Mouse (Mus musculus) neural tube, embryonic 12.5 days (tissue): ENCODE measurements around the gene Pcdh7. TPM values are rescaled to one million over a fixed set of nuclear protein-coding genes. Genes with fewer than 3 reads are reported as not detected.
A peak's percentile ranks its signal among the peaks of the same experiment; 100 is the strongest.

Source experiments
- ATAC-seq: fragments of 200-750 bp; cut with Nextera tagmentation; 2 replicates; pipeline ENCODE4 v1.8.0; 2017; ENCODE audit warnings: low read depth, mild to moderate bottlenecking, moderate TSS enrichment, moderate library complexity; ENCODE audit not compliant: low FRiP score
- H3K27ac ChIP-seq: fragments of 300-500 bp; sonication (generic); 2 replicates; pipeline ENCODE4 v1.5.1; 2016
- H3K27me3 ChIP-seq: fragments of 300-500 bp; sonication (generic); replicated peaks from 2 replicates; pipeline ENCODE4 v1.6.1; 2016; ENCODE audit warnings: mild to moderate bottlenecking
- H3K36me3 ChIP-seq: fragments of 300-500 bp; sonication (generic); 2 replicates; pipeline ENCODE4 v1.6.1; 2016; ENCODE audit warnings: mild to moderate bottlenecking
- H3K4me1 ChIP-seq: fragments of 300-500 bp; sonication (generic); 2 replicates; pipeline ENCODE4 v1.6.1; 2016
- H3K4me2 ChIP-seq: fragments of 300-500 bp; sonication (generic); replicated peaks from 2 replicates; pipeline ENCODE4 v1.6.1; 2016; ENCODE audit warnings: mild to moderate bottlenecking
- H3K4me3 ChIP-seq: fragments of 300-500 bp; sonication (generic); 2 replicates; pipeline ENCODE4 v1.5.1; 2016
- H3K9ac ChIP-seq: fragments of 300-500 bp; sonication (generic); 2 replicates; pipeline ENCODE4 v1.6.1; 2016; ENCODE audit warnings: mild to moderate bottlenecking
- H3K9me3 ChIP-seq: fragments of 300-500 bp; sonication (generic); 2 replicates; pipeline ENCODE4 v1.6.1; 2016; ENCODE audit warnings: mild to moderate bottlenecking
- WGBS: fragments of 180-500 bp; shearing (Covaris S2); methylation state at CpG from one replicate; pipeline ENCODE4 v1.1.7; 2016; 5-methylcytosine and 5-hydroxymethylcytosine counted together
- polyA plus RNA-seq: library from polyadenylated mRNA; unstranded; fragments of >200 nt; fragmentation: Nextera tagmentation; extraction: Ambion mirVana; gene quantifications from 2 replicates; pipeline ENCODE4 v1.2.1, GENCODE M21; 2016

The Pcdh7 gene
- polyA plus RNA-seq, 1 experiment from 2014 or later: 16.0 TPM

- H3K27me3 ChIP-seq: peaks cover 24% of the 10 kb centered on the region; the same call in 1 of the 2 replicates
- 1% methylated on average over 59 of the region's 59 CpGs for WGBS
- no peaks in the 10 kb centered on the region for H3K9me3 ChIP-seq
- ATAC-seq: no peak
- H3K27ac ChIP-seq: no peak overlapping the region
- H3K9ac ChIP-seq: peak overlapping the region; percentile 71
- H3K36me3 ChIP-seq: no peaks in the 10 kb centered on the region
- H3K4me2 ChIP-seq: peak overlapping the region; percentile 87
- peaks cover 19% of the 10 kb centered on the region; the same call in 1 of the 2 replicates for H3K4me1 ChIP-seq
- peak overlapping the region; percentile 63 for H3K4me3 ChIP-seq
Observed at GRCm38 (mm10) chr5:57719594-57720185, 1.9 kb downstream of the Pcdh7 start.

- ATAC-seq: no peak
- Histone ChIP-seq H3K27me3 (peaks cover 24% of the 10 kb centered on the region; the same call in 1 of the 2 replicates), H3K4me1 (peaks cover 19% of the 10 kb centered on the region; the same call in 1 of the 2 replicates), H3K9ac (peak overlapping the region; percentile 71), H3K36me3 (no peaks in the 10 kb centered on the region), H3K4me2 (peak overlapping the region; percentile 87), H3K4me3 (peak overlapping the region; percentile 63), H3K9me3 (no peaks in the 10 kb centered on the region), H3K27ac (no peak overlapping the region)
- 6% methylated on average over 34 of the region's 34 CpGs for WGBS
Observed at GRCm38 (mm10) chr5:57720206-57720880, 2.6 kb downstream of the Pcdh7 start.

GRCm38 (mm10) chr5:57721148-57721712, 3.5 kb downstream of the Pcdh7 start:
- no peak for ATAC-seq
- Histone ChIP-seq H3K27ac (no peak overlapping the region), H3K9ac (no peak overlapping the region), H3K27me3 (peaks cover 24% of the 10 kb centered on the region; the same call in 1 of the 2 replicates), H3K4me3 (peak overlapping the region; percentile 63), H3K9me3 (no peaks in the 10 kb centered on the region), H3K4me2 (peak overlapping the region; percentile 87), H3K36me3 (no peaks in the 10 kb centered on the region), H3K4me1 (peaks cover 19% of the 10 kb centered on the region; the same call in 1 of the 2 replicates)
- 44% methylated on average over 8 of the region's 8 CpGs for WGBS

GRCm38 (mm10) chr5:57721927-57722326, 4.2 kb downstream of the Pcdh7 start:
- Histone ChIP-seq H3K4me1 (peaks cover 19% of the 10 kb centered on the region; the same call in 1 of the 2 replicates), H3K36me3 (no peaks in the 10 kb centered on the region), H3K4me2 (peak overlapping the region; percentile 87), H3K4me3 (peak overlapping the region; percentile 24), H3K27me3 (peaks cover 24% of the 10 kb centered on the region; the same call in 1 of the 2 replicates), H3K9me3 (no peaks in the 10 kb centered on the region), H3K9ac (no peak overlapping the region), H3K27ac (no peak overlapping the region)
- ATAC-seq: no peak
- WGBS: 47% methylated on average over 6 of the region's 6 CpGs

GRCm38 (mm10) chr5:57733451-57733850, 15.7 kb downstream of the Pcdh7 start:
- WGBS: 4% methylated on average over 1 of the region's 1 CpGs
- Histone ChIP-seq H3K36me3 (no peaks in the 10 kb centered on the region), H3K27me3 (no peaks in the 10 kb centered on the region), H3K4me2 (no peak overlapping the region), H3K4me1 (no peaks in the 10 kb centered on the region), H3K4me3 (no peak overlapping the region), H3K9me3 (no peaks in the 10 kb centered on the region), H3K27ac (no peak overlapping the region), H3K9ac (no peak overlapping the region)
- ATAC-seq: no peak

- ATAC-seq: no peak
- Histone ChIP-seq H3K9me3 (no peaks in the 10 kb centered on the region), H3K27ac (no peak overlapping the region), H3K9ac (no peak overlapping the region), H3K36me3 (no peaks in the 10 kb centered on the region), H3K4me2 (no peak overlapping the region), H3K27me3 (no peaks in the 10 kb centered on the region), H3K4me1 (no peaks in the 10 kb centered on the region), H3K4me3 (no peak overlapping the region)
- 82% methylated on average over 6 of the region's 6 CpGs for WGBS
Observed at GRCm38 (mm10) chr5:57735723-57736122, 18.0 kb downstream of the Pcdh7 start.

- H3K27ac ChIP-seq: no peak overlapping the region
- H3K4me1 ChIP-seq: no peaks in the 10 kb centered on the region
- H3K27me3 ChIP-seq: no peaks in the 10 kb centered on the region
- no peak overlapping the region for H3K4me3 ChIP-seq
- no peak overlapping the region for H3K4me2 ChIP-seq
- 35% methylated on average over 6 of the region's 6 CpGs for WGBS
- H3K9me3 ChIP-seq: no peaks in the 10 kb centered on the region
- H3K9ac ChIP-seq: no peak overlapping the region
- no peak for ATAC-seq
- H3K36me3 ChIP-seq: no peaks in the 10 kb centered on the region
Observed at GRCm38 (mm10) chr5:57742924-57743323, 25.2 kb downstream of the Pcdh7 start.

GRCm38 (mm10) chr5:57743956-57744661, 26.3 kb downstream of the Pcdh7 start:
- H3K27ac ChIP-seq: no peak overlapping the region
- no peaks in the 10 kb centered on the region for H3K36me3 ChIP-seq
- WGBS: 81% methylated on average over 2 of the region's 2 CpGs
- H3K9me3 ChIP-seq: no peaks in the 10 kb centered on the region
- H3K4me2 ChIP-seq: no peak overlapping the region
- ATAC-seq: no peak
- no peak overlapping the region for H3K9ac ChIP-seq
- no peaks in the 10 kb centered on the region for H3K27me3 ChIP-seq
- H3K4me3 ChIP-seq: no peak overlapping the region
- no peaks in the 10 kb centered on the region for H3K4me1 ChIP-seq

- Histone ChIP-seq H3K9me3 (no peaks in the 10 kb centered on the region), H3K36me3 (no peaks in the 10 kb centered on the region), H3K27me3 (no peaks in the 10 kb centered on the region), H3K9ac (no peak overlapping the region), H3K27ac (no peak overlapping the region), H3K4me1 (no peaks in the 10 kb centered on the region), H3K4me3 (no peak overlapping the region), H3K4me2 (no peak overlapping the region)
- no peak for ATAC-seq
- WGBS: 66% methylated on average over 1 of the region's 1 CpGs
Observed at GRCm38 (mm10) chr5:57745879-57746278, 28.1 kb downstream of the Pcdh7 start.

GRCm38 (mm10) chr5:57750320-57750719, 32.6 kb downstream of the Pcdh7 start:
- H3K27me3 ChIP-seq: no peaks in the 10 kb centered on the region
- H3K4me2 ChIP-seq: no peak overlapping the region
- H3K9ac ChIP-seq: no peak overlapping the region
- H3K4me1 ChIP-seq: no peaks in the 10 kb centered on the region
- no peak overlapping the region for H3K4me3 ChIP-seq
- 100% methylated on average over 1 of the region's 1 CpGs for WGBS
- H3K27ac ChIP-seq: no peak overlapping the region
- H3K36me3 ChIP-seq: no peaks in the 10 kb centered on the region
- no peaks in the 10 kb centered on the region for H3K9me3 ChIP-seq
- ATAC-seq: no peak

GRCm38 (mm10) chr5:57755791-57756190, 38.0 kb downstream of the Pcdh7 start:
- no peak overlapping the region for H3K4me3 ChIP-seq

More at GRCm38 (mm10) chr5:57755791-57756190, 38.0 kb downstream of the Pcdh7 start:
- Histone ChIP-seq H3K9me3 (no peaks in the 10 kb centered on the region), H3K4me2 (no peak overlapping the region), H3K27ac (no peak overlapping the region), H3K9ac (no peak overlapping the region), H3K36me3 (no peaks in the 10 kb centered on the region), H3K4me1 (no peaks in the 10 kb centered on the region), H3K27me3 (no peaks in the 10 kb centered on the region)
- WGBS: 15% methylated on average over 1 of the region's 1 CpGs
- ATAC-seq: no peak
